Mouse (Mus musculus) testis, postnatal 10 days (tissue): ENCODE measurements at regions not wholly inside any gene's neighbourhood (a gene's known extent, or its start where the extent isn't known, plus 50 kb on each side); places are given as distances from the start of the nearest gene placed in this dataset.

Experiments
- DNase-seq: peaks from one replicate; pipeline ENCODE4 v3.0.0; 2021; ENCODE audit warnings: low spot score

- no peak for DNase-seq
Observed at GRCm38 (mm10) chr6:12140596-12140995, 233.0 kb downstream of the Phf14 start.

DNA sequence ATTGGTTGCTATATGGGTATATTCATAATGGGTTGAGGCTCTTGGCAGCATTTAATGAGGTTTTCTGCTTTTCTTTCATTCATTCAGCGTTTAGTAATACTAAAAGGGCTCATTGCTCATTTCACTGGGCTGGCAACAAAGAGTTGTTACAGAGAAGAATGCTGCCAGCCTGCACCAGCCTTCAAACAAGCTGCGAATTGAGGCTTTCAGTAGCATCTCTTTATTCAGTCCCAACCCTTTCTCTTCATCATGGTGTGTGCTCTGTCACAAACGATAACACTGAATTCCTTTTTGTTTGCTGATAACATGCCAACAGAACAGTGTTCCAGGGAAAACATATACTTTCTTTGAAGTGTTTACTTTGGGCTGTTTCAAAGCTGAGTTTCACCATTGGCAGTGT lies 237.6 kb downstream of the Phf14 start:
- no peak for DNase-seq

DNA sequence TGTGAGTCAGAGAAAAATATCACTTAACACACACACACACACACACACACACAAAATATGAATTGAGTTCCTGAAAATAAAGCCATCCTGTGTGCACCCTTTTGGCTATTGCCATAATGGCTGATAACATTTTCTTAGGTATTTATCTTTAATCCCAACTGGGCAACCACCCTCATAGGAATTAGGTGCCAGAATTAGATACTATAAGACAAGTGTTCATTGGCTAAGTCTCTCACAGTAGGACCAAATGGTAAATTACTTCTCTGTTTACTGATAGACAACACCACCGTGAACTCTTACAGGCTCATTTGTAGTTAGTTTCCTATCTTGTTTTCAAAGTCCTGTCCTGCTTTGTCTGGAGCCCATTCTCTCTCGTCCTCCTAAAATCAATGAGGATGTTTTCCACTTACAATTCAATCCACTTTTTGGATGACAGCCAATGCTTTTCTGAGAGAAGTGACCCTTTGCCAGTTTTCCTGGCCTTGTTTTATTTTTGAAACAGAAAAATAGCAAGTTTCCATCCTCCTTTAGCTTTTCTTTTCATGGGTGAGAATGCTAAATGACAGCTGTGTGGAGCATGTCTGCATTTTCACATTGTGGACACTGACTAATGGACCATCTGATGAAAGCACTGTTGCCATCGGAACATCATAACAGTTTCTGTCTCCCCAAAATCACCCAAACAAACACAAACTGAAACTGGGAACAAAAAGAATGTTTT lies 243.2 kb downstream of the Phf14 start:
- no peak for DNase-seq

GRCm38 (mm10) chr6:12163971-12164370 lies 256.4 kb downstream of the Phf14 start:
- no peak for DNase-seq

GRCm38 (mm10) chr6:12168533-12168932 lies 260.9 kb downstream of the Phf14 start:
- DNase-seq, result no peak

DNA sequence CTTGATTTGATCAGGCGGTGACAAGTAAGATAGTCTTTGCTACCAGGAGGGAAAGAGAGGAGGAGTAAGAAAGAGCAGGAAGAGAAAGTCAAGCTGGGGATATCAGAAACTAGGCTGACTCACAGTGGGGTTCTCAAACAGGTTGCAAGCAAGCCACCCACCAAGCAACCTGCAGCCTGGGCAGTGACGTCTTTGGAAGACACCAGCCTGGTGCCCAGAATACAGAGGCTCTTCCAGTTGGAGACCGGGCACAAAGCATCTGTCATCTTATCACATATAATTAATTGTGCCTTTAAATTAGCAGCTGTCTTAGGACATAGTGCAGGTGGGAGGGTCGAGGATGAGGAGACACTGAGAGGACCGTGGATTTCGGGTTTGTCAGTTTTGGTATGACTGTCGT lies 261.8 kb downstream of the Phf14 start:
- DNase-seq, result no peak

GRCm38 (mm10) chr6:12170722-12171121 lies 263.1 kb downstream of the Phf14 start:
- DNase-seq, result no peak

GRCm38 (mm10) chr6:12171189-12171588 lies 263.6 kb downstream of the Phf14 start:
- DNase-seq, result no peak

DNA sequence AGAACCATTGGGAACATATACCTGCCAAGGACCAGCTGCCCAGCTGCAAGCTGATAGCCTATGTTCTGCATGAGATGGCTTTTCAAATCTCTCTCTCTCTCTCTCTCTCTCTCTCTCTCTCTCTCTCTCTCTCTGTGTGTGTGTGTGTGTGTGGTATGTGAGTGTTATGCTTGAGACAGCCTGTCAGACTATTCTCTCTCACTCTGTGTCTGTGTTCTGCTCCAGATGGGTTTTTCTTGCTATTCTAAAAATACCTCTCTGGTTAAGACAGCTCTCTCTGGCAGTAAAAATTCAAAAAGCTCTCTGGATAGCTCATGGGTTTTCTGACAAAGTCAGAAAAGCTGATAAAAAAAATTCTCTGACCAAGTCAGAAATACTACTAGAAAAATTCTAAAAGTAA lies 270.4 kb downstream of the Phf14 start:
- DNase-seq, result no peak

DNA sequence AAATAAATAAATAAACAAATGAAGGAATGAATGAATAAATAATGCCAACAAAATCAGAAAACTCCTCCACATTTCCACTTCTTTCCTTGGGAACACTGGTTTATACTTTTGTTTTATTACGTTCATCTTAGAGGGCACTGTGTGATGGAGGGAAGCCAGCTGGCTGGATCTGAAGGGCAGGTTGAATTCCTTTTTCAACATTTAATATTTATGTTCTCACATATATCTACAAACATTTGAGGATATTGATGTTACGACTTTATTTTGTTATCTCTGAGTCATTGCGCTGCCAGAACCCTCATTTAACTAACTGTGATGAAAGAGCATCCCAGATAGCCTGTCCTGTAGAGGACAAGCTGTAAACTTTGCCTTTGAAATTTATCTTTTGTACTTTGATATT lies 273.3 kb downstream of the Phf14 start:
- no peak for DNase-seq

- no peak for DNase-seq
Observed at GRCm38 (mm10) chr6:12210190-12210589, 302.6 kb downstream of the Phf14 start.

- no peak for DNase-seq
Observed at GRCm38 (mm10) chr6:12214526-12215177, 307.0 kb downstream of the Phf14 start.

DNA sequence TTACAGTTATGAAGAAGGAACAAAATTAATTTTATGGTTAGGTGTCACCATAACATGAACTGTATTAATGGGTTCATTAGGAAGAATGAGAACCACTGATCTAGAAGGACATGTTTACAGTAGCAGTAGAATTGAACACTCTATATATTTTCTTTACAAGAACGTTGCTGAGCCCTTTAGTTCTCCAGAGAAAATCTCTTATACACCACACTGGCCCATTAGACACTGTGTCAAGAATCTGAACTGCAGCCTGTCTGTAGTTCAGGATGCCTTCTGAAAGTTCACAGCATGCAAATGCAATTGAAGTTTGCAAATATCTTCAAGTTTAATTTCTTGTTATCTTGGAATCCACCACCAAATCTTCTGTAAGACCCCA lies 307.6 kb downstream of the Phf14 start:
- no peak for DNase-seq

- DNase-seq, result no peak
Observed at GRCm38 (mm10) chr6:12244151-12244550, 336.5 kb downstream of the Phf14 start.

DNA sequence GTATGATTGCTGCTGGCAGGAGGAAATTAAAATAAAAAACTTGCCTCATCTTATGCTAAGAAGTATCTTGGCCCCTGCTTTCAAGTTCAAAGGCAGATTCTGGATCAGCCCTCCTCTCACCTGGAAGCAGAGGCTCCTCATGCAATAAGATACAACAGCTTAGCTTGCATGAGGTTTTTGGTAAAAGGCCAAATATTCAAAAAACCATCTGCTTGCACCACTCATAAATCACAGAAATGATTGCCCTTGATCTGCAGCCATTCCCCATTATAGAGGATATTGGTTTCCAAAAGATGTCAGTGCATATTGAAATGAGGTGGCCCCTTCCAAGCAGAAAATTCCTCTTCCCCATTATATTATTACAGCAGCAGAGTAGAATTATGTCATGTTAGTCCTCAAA lies 340.4 kb downstream of the Phf14 start:
- DNase-seq, result no peak

GRCm38 (mm10) chr6:12248599-12248998 lies 341.0 kb downstream of the Phf14 start:
- no peak for DNase-seq

DNA sequence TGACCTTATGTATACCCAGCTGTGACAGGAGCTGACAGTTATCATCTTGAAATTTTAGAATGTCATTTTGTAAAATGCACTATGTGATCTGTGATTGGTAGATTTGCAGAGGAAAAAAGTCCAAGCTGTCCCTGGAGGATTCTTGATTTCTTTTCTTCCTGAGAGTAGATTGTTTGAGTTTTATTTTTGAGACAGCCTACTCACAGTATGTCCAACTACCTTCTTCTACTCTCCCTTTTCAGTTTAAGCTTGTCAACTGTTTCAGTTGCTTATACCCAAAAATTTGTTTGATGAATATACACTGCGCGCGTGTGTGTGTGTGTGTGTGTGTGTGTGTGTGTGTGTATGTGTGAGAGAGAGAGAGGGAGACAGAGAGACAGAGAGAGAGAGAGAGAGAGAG lies 346.9 kb downstream of the Phf14 start:
- DNase-seq, result no peak

GRCm38 (mm10) chr6:12255434-12255833 lies 347.8 kb downstream of the Phf14 start:
- DNase-seq, result no peak

DNA sequence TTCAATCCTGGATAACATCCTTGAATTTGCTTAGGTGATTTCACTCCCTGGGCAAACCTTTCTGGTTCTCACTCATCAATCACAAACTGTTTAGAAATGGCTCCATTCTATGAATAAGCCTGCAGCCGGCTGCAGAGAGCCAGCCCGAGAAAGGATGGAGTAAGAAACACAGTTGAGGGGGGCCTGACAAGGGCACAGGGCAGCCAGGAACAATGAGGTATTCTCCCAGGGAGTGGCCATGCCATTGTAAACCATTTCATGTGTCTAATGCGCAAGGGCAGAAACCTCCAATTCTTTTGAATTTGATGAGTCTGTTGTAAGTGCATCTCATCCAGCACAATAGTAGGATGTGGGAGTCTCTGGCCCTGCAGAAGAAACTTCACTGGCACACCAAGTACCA lies 350.7 kb downstream of the Phf14 start:
- DNase-seq, result no peak

DNA sequence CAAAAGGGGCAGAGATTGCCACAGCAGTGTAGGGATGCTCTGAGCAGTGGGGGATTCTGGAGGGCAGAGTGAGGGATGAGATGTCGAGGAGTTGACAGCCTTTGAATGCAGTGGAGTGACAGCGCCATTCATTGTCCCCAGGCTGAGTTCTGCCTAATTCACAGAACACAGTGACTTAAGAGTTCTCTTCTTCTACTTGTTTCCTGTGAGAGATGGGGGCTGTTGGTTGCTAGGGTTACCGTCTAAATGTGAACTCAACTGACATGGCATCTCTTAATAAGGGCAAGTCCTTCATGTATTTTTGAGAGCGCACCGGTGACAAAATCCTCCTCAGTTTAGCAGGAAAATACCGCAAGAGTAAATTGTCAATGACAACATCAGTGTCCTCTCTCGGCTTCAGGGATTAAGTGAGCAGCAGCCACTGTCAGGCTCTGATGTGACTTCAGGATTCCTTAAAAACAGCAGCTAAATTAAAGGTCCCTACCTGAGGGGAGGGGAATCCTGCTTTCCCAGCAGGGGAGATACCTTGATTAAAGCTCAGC lies 351.4 kb downstream of the Phf14 start:
- no peak for DNase-seq

GRCm38 (mm10) chr6:12259629-12260028 lies 352.0 kb downstream of the Phf14 start:
- no peak for DNase-seq

DNA sequence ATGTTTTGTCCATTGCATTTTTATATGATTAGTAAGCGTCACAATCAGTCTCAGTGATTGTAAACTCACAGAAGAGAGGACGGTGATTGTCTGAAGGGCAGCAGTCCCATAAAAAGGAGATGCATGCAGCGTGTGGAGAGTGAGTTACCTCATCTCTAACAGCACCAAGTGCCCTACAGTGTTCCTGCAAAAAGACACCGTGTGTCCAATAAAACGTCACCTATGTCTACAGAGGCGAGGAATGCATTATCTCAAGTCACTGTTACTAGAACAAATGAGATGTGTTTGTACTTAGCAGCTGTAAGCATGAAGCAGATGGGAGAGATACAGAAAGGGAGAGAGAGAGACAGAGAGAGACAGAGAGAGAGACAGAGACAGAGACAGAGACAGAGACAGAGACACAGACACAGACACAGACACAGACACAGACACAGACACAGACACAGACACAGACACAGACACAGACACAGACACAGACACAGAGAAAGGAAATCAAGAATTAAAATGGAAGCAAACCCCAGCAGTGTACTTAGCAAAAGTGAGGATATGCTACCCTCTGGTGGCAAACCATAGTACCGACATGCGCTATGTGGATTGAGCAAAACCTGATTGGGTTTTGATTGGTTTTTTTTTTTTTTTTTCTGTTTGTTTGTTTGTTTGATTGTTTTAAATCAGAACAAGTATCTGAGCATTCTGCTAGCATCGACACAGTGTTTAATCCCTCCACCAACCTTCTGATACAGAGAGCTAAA lies 352.9 kb downstream of the Phf14 start:
- peak; percentile 55 for DNase-seq
